Mouse (Mus musculus): Measurements from ENCODE around the gene Gm49711.

GRCm38 (mm10) chr16:92127666-92128065 is 69.5 kb downstream of the Gm49711 start:
- TF ChIP-seq EP300 (optimal IDR thresholded peaks at IDR 0.05), result no peak
- TF ChIP-seq CTCF (IDR thresholded peaks at IDR 0.05; ENCODE audit: low read depth), result no peak
